Mouse (Mus musculus): ENCODE data around the gene Wdr4.
"Not testable (repeated sequence)": the region's sequence is repeated elsewhere in the genome, so short reads cannot be mapped to it uniquely, and the experiment has no call there.

Wdr4 gene

GRCm38 (mm10) chr17:31519946-31520838 is at the start of gene Wdr4, which contains the start of gene Ndufv3:
Gene Wdr4, minus strand, starts transcription at chr17:31519980.
Gene Ndufv3, plus strand, starts transcription at chr17:31520115.
- DNase-seq (ENCODE audit: extremely low read depth, low read depth, low spot score) = peak; percentile 94

- DNase-seq (ENCODE audit: extremely low read depth, low read depth, low spot score) = no peak
Observed at GRCm38 (mm10) chr17:31566276-31566675, 46.5 kb upstream of the Wdr4 start.

GRCm38 (mm10) chr17:31565141-31566056 is 45.6 kb upstream of the Wdr4 start:
- DNase-seq (ENCODE audit: extremely low read depth, low read depth, low spot score) = no peak

GRCm38 (mm10) chr17:31564858-31565140 is 45.0 kb upstream of the Wdr4 start:
- DNase-seq (ENCODE audit: extremely low read depth, low read depth, low spot score) = no peak

- peak; percentile 82 for DNase-seq (ENCODE audit: extremely low read depth, low read depth, low spot score)
Observed at GRCm38 (mm10) chr17:31564015-31564857, 44.5 kb upstream of the Wdr4 start, which contains the start of gene Pknox1. Gene Pknox1, plus strand, starts transcription at chr17:31564734.

- no peak for DNase-seq (ENCODE audit: extremely low read depth, low read depth, low spot score)
Observed at GRCm38 (mm10) chr17:31563632-31564014, 43.8 kb upstream of the Wdr4 start.

- no peak for DNase-seq (ENCODE audit: extremely low read depth, low read depth, low spot score)
Observed at GRCm38 (mm10) chr17:31559021-31559789, 39.4 kb upstream of the Wdr4 start.

- DNase-seq (ENCODE audit: extremely low read depth, low read depth, low spot score) = no peak
Observed at GRCm38 (mm10) chr17:31557947-31558542, 38.3 kb upstream of the Wdr4 start.

- DNase-seq (ENCODE audit: extremely low read depth, low read depth, low spot score) = no peak
Observed at GRCm38 (mm10) chr17:31557124-31557880, 37.5 kb upstream of the Wdr4 start.

GRCm38 (mm10) chr17:31556253-31556652 is 36.5 kb upstream of the Wdr4 start:
- DNase-seq (ENCODE audit: extremely low read depth, low read depth, low spot score) = no peak

- DNase-seq (ENCODE audit: extremely low read depth, low read depth, low spot score) = not testable (repeated sequence)
Observed at GRCm38 (mm10) chr17:31552601-31553000, 32.8 kb upstream of the Wdr4 start.

- DNase-seq (ENCODE audit: extremely low read depth, low read depth, low spot score) = no peak
Observed at GRCm38 (mm10) chr17:31549389-31549788, 29.6 kb upstream of the Wdr4 start.

- no peak for DNase-seq (ENCODE audit: extremely low read depth, low read depth, low spot score)
Observed at GRCm38 (mm10) chr17:31547974-31548373, 28.2 kb upstream of the Wdr4 start.

- no peak for DNase-seq (ENCODE audit: extremely low read depth, low read depth, low spot score)
Observed at GRCm38 (mm10) chr17:31546444-31547196, 26.8 kb upstream of the Wdr4 start.

- no peak for DNase-seq (ENCODE audit: extremely low read depth, low read depth, low spot score)
Observed at GRCm38 (mm10) chr17:31543574-31543973, 23.8 kb upstream of the Wdr4 start.

- no peak for DNase-seq (ENCODE audit: extremely low read depth, low read depth, low spot score)
Observed at GRCm38 (mm10) chr17:31541460-31541831, 21.7 kb upstream of the Wdr4 start.

- DNase-seq (ENCODE audit: extremely low read depth, low read depth, low spot score) = no peak
Observed at GRCm38 (mm10) chr17:31540809-31541459, 21.2 kb upstream of the Wdr4 start.

GRCm38 (mm10) chr17:31540101-31540500 is 20.3 kb upstream of the Wdr4 start:
- DNase-seq (ENCODE audit: extremely low read depth, low read depth, low spot score) = no peak
